Mouse (Mus musculus) small intestine, adult 2 months (tissue): ENCODE measurements around the gene Fbf1. TPM values are rescaled to one million over a fixed set of nuclear protein-coding genes. Genes with fewer than 3 reads are reported as not detected.

Experiments
- H3K27ac ChIP-seq: fragments of 200-500 bp; 2 replicates; pipeline ENCODE4 v1.5.1; 2012; ENCODE audit warnings: low read depth, low read length, control low read depth, inconsistent platforms; ENCODE audit not compliant: insufficient read depth
- H3K27me3 ChIP-seq: fragments of 200-500 bp; 2 replicates; pipeline ENCODE4 v1.6.1; 2012; ENCODE audit warnings: mild to moderate bottlenecking, moderate library complexity, low read length, inconsistent platforms; ENCODE audit not compliant: control insufficient read depth, insufficient read depth
- H3K36me3 ChIP-seq: fragments of 200-500 bp; 2 replicates; pipeline ENCODE4 v1.6.1; 2012; ENCODE audit warnings: mild to moderate bottlenecking, low read length, control low read depth, inconsistent platforms; ENCODE audit not compliant: control insufficient read depth, insufficient read depth
- H3K4me1 ChIP-seq: fragments of 200-500 bp; 2 replicates; pipeline ENCODE4 v1.6.1; 2012; ENCODE audit warnings: low read length, inconsistent platforms, mixed read lengths; ENCODE audit not compliant: control insufficient read depth, insufficient read depth, insufficient read length
- H3K4me3 ChIP-seq: fragments of 200-500 bp; 2 replicates; pipeline ENCODE4 v1.5.1; 2012; ENCODE audit warnings: low read depth, mild to moderate bottlenecking, control low read depth, inconsistent platforms, low read length, moderate library complexity
- CTCF ChIP-seq: fragments of 200-500 bp; IDR thresholded peaks from 2 replicates; pipeline ENCODE4 v1.5.1; 2012; ENCODE audit warnings: low read depth, mild to moderate bottlenecking, control low read depth, inconsistent platforms, low read length, moderate library complexity, mixed read lengths; ENCODE audit not compliant: insufficient replicate concordance, insufficient read length; ENCODE audit errors: extremely low read depth
- POLR2A ChIP-seq: fragments of 200-500 bp; IDR thresholded peaks from 2 replicates; pipeline ENCODE4 v1.6.1; 2012; ENCODE audit warnings: low read depth, mild to moderate bottlenecking, control low read depth, inconsistent platforms, low read length, moderate library complexity
- WGBS: fragments of 180-500 bp; shearing (Covaris S2); methylation state at CpG from one replicate; pipeline ENCODE4 v1.1.7; 2018; 5-methylcytosine and 5-hydroxymethylcytosine counted together
- polyA plus RNA-seq: library from polyadenylated mRNA; depleted of rRNA; stranded (reverse); fragments of >200 nt; gene quantifications from 2 replicates; pipeline ENCODE4 v1.2.3, GENCODE M21; 2012

The Fbf1 gene
- polyA plus RNA-seq, 1 experiment, result 6.5 TPM

DNA sequence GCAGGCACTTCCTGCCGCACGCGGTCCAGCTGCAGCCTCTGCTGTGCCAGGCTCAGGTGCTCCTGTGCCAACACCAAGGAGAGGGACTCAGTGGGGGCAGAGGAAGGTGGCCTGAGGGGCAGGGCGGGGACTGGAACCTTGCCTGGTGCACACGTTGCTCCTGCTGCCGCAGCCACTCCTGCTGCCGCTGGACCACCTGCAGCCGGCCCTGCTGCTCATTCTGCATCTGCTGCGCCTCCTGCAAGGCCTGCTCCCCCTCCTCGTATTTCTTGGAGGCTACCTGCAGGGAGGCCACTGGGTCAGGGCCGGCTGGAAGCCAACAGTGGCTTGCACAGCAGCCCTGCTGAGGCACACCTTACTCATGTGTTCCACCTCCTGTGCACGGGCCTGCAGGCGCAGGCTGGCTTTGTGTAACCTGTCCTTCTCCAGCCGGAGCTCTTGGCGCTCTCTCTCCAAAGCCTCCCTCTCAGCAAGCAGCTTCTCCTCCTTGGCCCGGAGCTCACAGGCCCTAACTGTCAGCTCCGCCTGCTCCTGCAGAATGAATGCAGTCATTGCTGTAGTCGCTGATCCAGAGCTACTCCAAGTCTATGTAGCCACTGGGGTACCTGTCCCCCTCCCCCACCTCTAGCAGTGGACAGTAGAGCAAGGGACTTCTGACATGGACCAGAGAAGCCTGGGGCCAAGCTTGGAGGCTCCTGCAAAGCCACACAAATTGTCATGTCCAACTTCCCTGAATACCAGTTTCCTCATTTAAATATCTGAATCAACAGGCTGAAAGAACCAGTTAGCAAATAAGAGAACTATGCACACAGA is 22.3 kb downstream of the Fbf1 start:
- H3K27ac ChIP-seq, result no peak overlapping the region
- 81% methylated on average over 18 of the region's 18 CpGs for WGBS
- TF ChIP-seq POLR2A (no peak), CTCF (no peak)

GRCm38 (mm10) chr11:116143468-116143867 is 24.5 kb downstream of the Fbf1 start:
- no peak overlapping the region for H3K27ac ChIP-seq
- peaks cover 6% of the 10 kb centered on the region for H3K4me1 ChIP-seq
- peaks cover 11% of the 10 kb centered on the region; the same call in 1 of the 2 replicates for H3K36me3 ChIP-seq
- H3K4me3 ChIP-seq, result no peak overlapping the region
- H3K27me3 ChIP-seq, result no peaks in the 10 kb centered on the region
- 88% methylated on average over 3 of the region's 3 CpGs for WGBS
- TF ChIP-seq CTCF (no peak), POLR2A (no peak)

More for the DNA sequence above, 22.3 kb downstream of the Fbf1 start:
- Histone ChIP-seq H3K4me1 (no peaks in the 10 kb centered on the region; the same call in 1 of the 2 replicates), H3K36me3 (peaks cover 11% of the 10 kb centered on the region; the same call in 1 of the 2 replicates), H3K27me3 (no peaks in the 10 kb centered on the region), H3K4me3 (no peak overlapping the region)

DNA sequence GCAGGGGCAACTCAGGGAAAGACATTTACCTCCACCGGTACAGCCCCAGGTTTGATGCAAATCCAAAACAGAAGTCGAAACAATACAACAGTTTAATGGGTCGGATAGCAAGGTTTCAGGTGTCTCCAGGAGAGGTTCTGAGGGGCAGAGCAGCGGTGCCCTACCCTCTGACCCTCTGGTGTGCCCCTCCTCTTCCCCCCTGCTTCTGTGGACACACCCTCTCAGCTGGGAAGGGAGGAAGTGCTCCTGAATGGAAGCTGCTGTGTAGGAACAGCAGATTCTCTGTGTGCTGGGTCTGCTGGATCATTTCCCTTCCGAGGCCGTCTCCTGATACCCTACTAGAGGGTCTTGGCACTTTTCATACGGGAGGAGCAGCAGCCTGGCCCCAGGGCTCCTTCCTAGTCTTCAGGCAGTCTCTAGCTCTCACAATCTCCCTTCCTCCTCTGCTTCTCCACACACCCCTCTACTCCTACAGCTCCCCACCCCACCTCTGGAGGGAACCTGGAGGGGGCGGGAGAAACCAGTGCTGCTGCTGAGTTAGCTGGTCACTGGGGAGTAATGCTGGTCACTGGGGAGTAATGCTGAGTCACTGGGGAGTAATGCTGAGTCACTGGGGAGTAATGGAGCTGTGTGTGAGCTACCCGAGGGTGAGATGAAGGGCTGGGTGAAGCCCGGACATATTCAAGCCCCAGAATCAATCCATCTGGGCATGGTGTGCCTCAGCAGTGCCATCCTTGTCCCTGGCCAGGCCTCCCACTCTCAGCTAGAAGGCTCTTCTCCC is 25.6 kb downstream of the Fbf1 start:
- WGBS, result 79% methylated on average over 10 of the region's 10 CpGs

DNA sequence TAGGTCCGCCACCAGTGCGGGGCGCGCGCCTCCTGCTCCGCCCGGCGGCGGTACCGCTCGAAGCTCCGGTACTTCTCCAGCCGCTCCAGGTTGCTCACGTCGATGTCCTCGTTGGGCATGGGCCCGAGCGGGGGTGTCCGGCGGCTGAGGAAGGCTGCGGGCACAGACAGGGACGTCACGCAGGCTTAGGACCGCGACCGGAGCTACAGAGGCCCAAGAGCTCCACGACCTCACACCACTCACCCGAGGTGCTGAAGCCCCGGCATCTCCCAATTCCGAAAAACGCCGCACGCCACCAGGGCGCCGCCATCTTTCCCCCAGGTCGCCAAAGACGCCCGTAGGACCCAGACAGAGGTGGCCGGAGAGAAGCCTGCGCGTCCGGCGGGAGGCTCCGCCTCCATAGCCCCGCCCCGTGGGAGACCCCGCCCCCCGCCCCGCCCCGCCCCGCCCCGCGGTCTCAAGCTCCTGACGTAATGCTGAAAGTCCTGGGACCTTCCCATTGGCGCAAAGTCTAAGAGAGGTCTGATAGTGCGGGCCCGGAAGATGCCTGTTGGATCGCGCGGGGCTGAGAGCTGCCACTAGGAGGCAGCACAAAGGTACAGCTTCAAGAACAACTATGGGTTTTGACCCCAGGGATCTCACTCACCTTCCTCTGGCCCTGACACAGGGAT is 29.4 kb downstream of the Fbf1 start, which contains the start of gene Mrpl38:
Mrpl38 (minus strand) TSS at position 401 of the 671 bp plus-strand sequence.
- WGBS, result under 1% methylated on average over 60 of the region's 60 CpGs
- no peaks in the 10 kb centered on the region for H3K27me3 ChIP-seq
- H3K36me3 ChIP-seq, result peaks cover 1% of the 10 kb centered on the region; the same call in 1 of the 2 replicates
- peaks cover 8% of the 10 kb centered on the region; the same call in 1 of the 2 replicates for H3K4me1 ChIP-seq
- peak within 1 kb of the TSS; percentile 78 for H3K4me3 ChIP-seq
- H3K27ac ChIP-seq, result 0 out of 2 replicates have a peak within 1 kb of the TSS, but pooled peaks have one; percentile 0
- peak; percentile 81 for TF ChIP-seq CTCF
- peak; percentile 65; the same call in 1 of the 2 replicates for TF ChIP-seq POLR2A

More for the DNA sequence above, 25.6 kb downstream of the Fbf1 start:
- Histone ChIP-seq H3K4me3 (no peak overlapping the region), H3K27ac (no peak overlapping the region), H3K36me3 (peaks cover 9% of the 10 kb centered on the region; the same call in 1 of the 2 replicates), H3K27me3 (no peaks in the 10 kb centered on the region), H3K4me1 (peaks cover 8% of the 10 kb centered on the region)
- no peak for TF ChIP-seq POLR2A
- no peak for TF ChIP-seq CTCF

- Histone ChIP-seq H3K36me3 (peaks cover under 1% of the 10 kb centered on the region; the same call in 1 of the 2 replicates), H3K4me1 (peaks cover 8% of the 10 kb centered on the region; the same call in 1 of the 2 replicates), H3K4me3 (peak overlapping the region; percentile 78), H3K27me3 (no peaks in the 10 kb centered on the region), H3K27ac (no peak overlapping the region)
- WGBS, result under 1% methylated on average over 20 of the region's 20 CpGs
- TF ChIP-seq POLR2A, result no peak
- no peak for TF ChIP-seq CTCF
Measured at GRCm38 (mm10) chr11:116138096-116138467, 29.9 kb downstream of the Fbf1 start.

GRCm38 (mm10) chr11:116134171-116134570 is 33.8 kb downstream of the Fbf1 start:
- Histone ChIP-seq H3K27me3 (no peaks in the 10 kb centered on the region), H3K27ac (no peak overlapping the region), H3K4me3 (no peak overlapping the region), H3K4me1 (peaks cover 17% of the 10 kb centered on the region), H3K36me3 (peaks cover 2% of the 10 kb centered on the region; the same call in 1 of the 2 replicates)
- no peak for TF ChIP-seq POLR2A
- TF ChIP-seq CTCF, result no peak
- WGBS, result 87% methylated on average over 10 of the region's 10 CpGs
